Mouse (Mus musculus) lung, embryonic 16.5 days (tissue): ENCODE results near the gene Rabep2. TPM values are rescaled to one million over a fixed set of nuclear protein-coding genes. Genes with fewer than 3 reads are reported as not detected.

Experiments
- ATAC-seq: fragments of 200-750 bp; cut with Nextera tagmentation; 2 replicates; pipeline ENCODE4 v1.8.0; 2017; ENCODE audit warnings: low read depth, mild to moderate bottlenecking, moderate library complexity
- H3K27ac ChIP-seq: fragments of 300-500 bp; sonication (generic); 2 replicates; pipeline ENCODE4 v1.5.1; 2014; ENCODE audit warnings: mild to moderate bottlenecking, control low read depth, low read length
- H3K27me3 ChIP-seq: fragments of 300-500 bp; sonication (generic); 2 replicates; pipeline ENCODE4 v1.6.1; 2014; ENCODE audit warnings: low read depth, low read length, mixed read lengths; ENCODE audit not compliant: control insufficient read depth, insufficient read depth
- H3K36me3 ChIP-seq: fragments of 300-500 bp; sonication (generic); 2 replicates; pipeline ENCODE4 v1.6.1; 2014; ENCODE audit warnings: low read length; ENCODE audit not compliant: control insufficient read depth, insufficient read depth
- H3K4me1 ChIP-seq: fragments of 300-500 bp; sonication (generic); replicated peaks from 2 replicates; pipeline ENCODE4 v1.6.1; 2014; ENCODE audit warnings: low read length, mixed read lengths; ENCODE audit not compliant: control insufficient read depth, insufficient read depth
- H3K4me2 ChIP-seq: fragments of 300-500 bp; sonication (generic); 2 replicates; pipeline ENCODE4 v1.6.1; 2014; ENCODE audit warnings: low read depth, low read length, control low read depth
- H3K4me3 ChIP-seq: fragments of 300-500 bp; sonication (generic); 2 replicates; pipeline ENCODE4 v1.5.1; 2014; ENCODE audit warnings: mild to moderate bottlenecking, low read length, control low read depth
- H3K9ac ChIP-seq: fragments of 300-500 bp; sonication (generic); 2 replicates; pipeline ENCODE4 v1.6.1; 2014; ENCODE audit warnings: low read length, control low read depth
- H3K9me3 ChIP-seq: fragments of 300-500 bp; sonication (generic); 2 replicates; pipeline ENCODE4 v1.6.1; 2016; ENCODE audit warnings: low read length; ENCODE audit not compliant: control insufficient read depth
- WGBS: fragments of 180-500 bp; shearing (Covaris S2); extraction: QIAGEN DNeasy Blood & Tissue Kit; methylation state at CpG from one replicate; pipeline ENCODE4 v1.1.7; 2014; 5-methylcytosine and 5-hydroxymethylcytosine counted together
- polyA plus RNA-seq: library from polyadenylated mRNA; unstranded; fragments of >200 nt; fragmentation: Nextera tagmentation; extraction: Ambion mirVana; gene quantifications from 2 replicates; pipeline ENCODE4 v1.2.1, GENCODE M21; 2015

Rabep2 gene
- polyA plus RNA-seq, 1 experiment from 2014 or later, result 34.2 TPM

- Histone ChIP-seq H3K27ac (no peak overlapping the region), H3K4me2 (no peak overlapping the region), H3K9me3 (no peaks in the 10 kb centered on the region), H3K4me1 (no peaks in the 10 kb centered on the region; the same call in 1 of the 2 replicates), H3K4me3 (no peak overlapping the region), H3K27me3 (no peaks in the 10 kb centered on the region), H3K36me3 (peaks cover 27% of the 10 kb centered on the region), H3K9ac (no peak overlapping the region)
- no peak for ATAC-seq
- WGBS, result 23% methylated on average over 7 of the region's 7 CpGs
Observed at GRCm38 (mm10) chr7:126465246-126466030, 36.9 kb downstream of the Rabep2 start.

- H3K36me3 ChIP-seq, result peaks cover 31% of the 10 kb centered on the region
Observed at GRCm38 (mm10) chr7:126466116-126466515, 37.6 kb downstream of the Rabep2 start.

DNA sequence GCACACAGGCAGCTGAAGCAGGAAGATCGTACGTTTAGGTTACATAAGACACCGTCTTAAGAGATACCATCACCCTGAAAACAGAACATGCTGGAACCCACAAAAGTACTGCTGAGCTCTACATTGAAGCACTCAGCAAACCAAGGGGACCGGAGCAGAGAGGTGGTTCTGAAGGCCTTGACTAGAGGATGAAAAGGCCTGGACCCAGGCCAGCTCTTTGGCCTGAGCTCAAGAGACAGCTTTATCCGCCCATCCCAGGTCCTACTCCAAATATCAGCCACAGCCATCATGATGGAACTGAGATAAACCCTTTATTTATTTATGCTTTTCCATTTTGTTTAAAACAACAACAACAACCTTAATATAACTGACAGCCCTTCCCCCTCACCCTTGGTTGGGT, 38.1 kb downstream of the Rabep2 start:
- no peaks in the 10 kb centered on the region for H3K9me3 ChIP-seq
- H3K36me3 ChIP-seq, result peaks cover 33% of the 10 kb centered on the region
- H3K27ac ChIP-seq, result no peak overlapping the region
- H3K9ac ChIP-seq, result no peak overlapping the region
- no peak overlapping the region for H3K4me2 ChIP-seq
- no peak for ATAC-seq
- no peak overlapping the region for H3K4me3 ChIP-seq
- WGBS, result 72% methylated on average over 5 of the region's 5 CpGs
- H3K4me1 ChIP-seq, result no peaks in the 10 kb centered on the region; the same call in 1 of the 2 replicates
- no peaks in the 10 kb centered on the region for H3K27me3 ChIP-seq

More at GRCm38 (mm10) chr7:126466116-126466515, 37.6 kb downstream of the Rabep2 start:
- no peak overlapping the region for H3K4me2 ChIP-seq
- no peak overlapping the region for H3K9ac ChIP-seq
- H3K4me1 ChIP-seq, result no peaks in the 10 kb centered on the region; the same call in 1 of the 2 replicates
- no peak overlapping the region; the same call in 1 of the 2 replicates for H3K27ac ChIP-seq
- ATAC-seq, result no peak
- 42% methylated on average over 9 of the region's 9 CpGs for WGBS
- H3K9me3 ChIP-seq, result no peaks in the 10 kb centered on the region
- H3K4me3 ChIP-seq, result no peak overlapping the region
- H3K27me3 ChIP-seq, result no peaks in the 10 kb centered on the region

DNA sequence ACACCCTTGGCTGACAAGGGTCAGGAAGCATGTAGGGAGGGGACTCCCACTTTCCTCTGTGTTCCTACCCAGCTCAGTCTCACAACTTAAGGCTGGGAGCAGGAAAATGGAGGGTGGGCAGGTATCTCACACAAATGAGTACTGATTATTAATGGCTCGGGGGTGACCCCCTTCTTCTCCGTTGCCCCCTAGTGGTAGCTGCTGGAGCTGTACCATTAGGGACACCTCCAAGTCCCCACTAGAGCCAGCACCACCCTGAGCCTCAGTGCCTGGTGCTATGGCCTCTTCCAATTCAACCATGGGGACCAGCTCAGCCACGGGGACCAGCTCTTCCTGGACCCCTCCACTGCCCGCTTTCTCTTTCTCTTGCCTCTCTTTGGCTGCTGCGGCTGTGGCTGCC, 38.7 kb downstream of the Rabep2 start:
- Histone ChIP-seq H3K4me2 (no peak overlapping the region), H3K4me1 (no peaks in the 10 kb centered on the region; the same call in 1 of the 2 replicates), H3K4me3 (no peak overlapping the region), H3K9me3 (no peaks in the 10 kb centered on the region), H3K27ac (no peak overlapping the region), H3K27me3 (no peaks in the 10 kb centered on the region), H3K36me3 (peaks cover 38% of the 10 kb centered on the region), H3K9ac (no peak overlapping the region)
- ATAC-seq, result no peak
- WGBS, result 60% methylated on average over 5 of the region's 5 CpGs

GRCm38 (mm10) chr7:126467834-126468627, 39.5 kb downstream of the Rabep2 start:
- ATAC-seq, result no peak
- Histone ChIP-seq H3K4me1 (no peaks in the 10 kb centered on the region; the same call in 1 of the 2 replicates), H3K4me3 (no peak overlapping the region), H3K27ac (no peak overlapping the region), H3K27me3 (no peaks in the 10 kb centered on the region), H3K36me3 (peaks cover 41% of the 10 kb centered on the region), H3K4me2 (no peak overlapping the region), H3K9me3 (no peaks in the 10 kb centered on the region), H3K9ac (no peak overlapping the region)
- WGBS, result 85% methylated on average over 18 of the region's 18 CpGs

DNA sequence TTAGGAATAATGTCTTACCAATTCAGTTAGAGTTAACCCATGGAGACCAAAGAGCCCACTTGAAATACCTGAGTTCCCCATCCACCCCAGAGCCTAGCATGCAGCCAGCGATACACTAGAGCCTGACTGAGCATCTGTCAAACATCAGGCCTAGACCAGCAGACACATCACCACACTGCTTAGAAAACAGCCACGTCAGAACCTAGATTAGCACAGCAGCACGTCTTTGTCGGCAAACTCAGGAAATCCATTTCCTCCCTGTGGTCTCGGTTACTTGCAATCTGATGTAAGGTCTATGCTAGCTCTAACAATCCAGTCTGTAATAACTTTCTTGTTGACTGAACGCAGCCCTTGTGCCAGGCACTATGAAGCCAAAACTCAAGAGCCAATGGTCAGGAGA, 41.5 kb downstream of the Rabep2 start:
- Histone ChIP-seq H3K4me1 (peaks cover 4% of the 10 kb centered on the region; the same call in 1 of the 2 replicates), H3K4me2 (no peak overlapping the region), H3K9ac (no peak overlapping the region), H3K4me3 (no peak overlapping the region), H3K36me3 (peaks cover 41% of the 10 kb centered on the region), H3K27me3 (no peaks in the 10 kb centered on the region), H3K9me3 (no peaks in the 10 kb centered on the region), H3K27ac (no peak overlapping the region)
- WGBS, result 67% methylated on average over 6 of the region's 6 CpGs
- ATAC-seq, result no peak

DNA sequence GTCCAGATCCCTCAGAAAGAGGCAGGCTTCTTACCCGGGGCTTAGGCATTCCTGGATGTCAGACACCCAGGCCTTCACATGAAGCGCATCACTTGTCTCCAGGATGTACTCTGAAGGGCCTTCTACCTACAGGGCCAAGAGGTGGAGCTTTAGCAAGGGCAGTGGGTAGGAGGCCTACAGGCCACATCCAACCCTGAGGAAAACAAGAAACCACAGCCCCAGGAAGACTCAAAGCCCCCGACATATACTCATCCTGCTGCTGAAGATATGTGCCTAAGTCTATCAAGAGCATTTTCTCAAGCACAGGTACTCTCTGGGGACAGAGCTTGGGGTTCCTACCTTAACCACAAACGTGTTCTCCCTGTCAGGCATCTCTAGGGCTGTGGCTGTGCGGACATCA, 42.8 kb downstream of the Rabep2 start:
- no peak overlapping the region for H3K4me3 ChIP-seq
- H3K4me2 ChIP-seq, result no peak overlapping the region
- no peak for ATAC-seq
- H3K9ac ChIP-seq, result no peak overlapping the region
- peaks cover 39% of the 10 kb centered on the region for H3K36me3 ChIP-seq
- WGBS, result 87% methylated on average over 5 of the region's 5 CpGs
- H3K27ac ChIP-seq, result no peak overlapping the region
- H3K9me3 ChIP-seq, result no peaks in the 10 kb centered on the region
- H3K27me3 ChIP-seq, result no peaks in the 10 kb centered on the region
- H3K4me1 ChIP-seq, result peaks cover 9% of the 10 kb centered on the region

- Histone ChIP-seq H3K4me1 (peaks cover 9% of the 10 kb centered on the region), H3K27ac (no peak overlapping the region), H3K27me3 (no peaks in the 10 kb centered on the region), H3K9me3 (no peaks in the 10 kb centered on the region), H3K36me3 (peaks cover 38% of the 10 kb centered on the region), H3K4me3 (no peak overlapping the region), H3K4me2 (no peak overlapping the region), H3K9ac (no peak overlapping the region)
- 77% methylated on average over 4 of the region's 4 CpGs for WGBS
- ATAC-seq, result no peak
Observed at GRCm38 (mm10) chr7:126471853-126472252, 43.3 kb downstream of the Rabep2 start.

DNA sequence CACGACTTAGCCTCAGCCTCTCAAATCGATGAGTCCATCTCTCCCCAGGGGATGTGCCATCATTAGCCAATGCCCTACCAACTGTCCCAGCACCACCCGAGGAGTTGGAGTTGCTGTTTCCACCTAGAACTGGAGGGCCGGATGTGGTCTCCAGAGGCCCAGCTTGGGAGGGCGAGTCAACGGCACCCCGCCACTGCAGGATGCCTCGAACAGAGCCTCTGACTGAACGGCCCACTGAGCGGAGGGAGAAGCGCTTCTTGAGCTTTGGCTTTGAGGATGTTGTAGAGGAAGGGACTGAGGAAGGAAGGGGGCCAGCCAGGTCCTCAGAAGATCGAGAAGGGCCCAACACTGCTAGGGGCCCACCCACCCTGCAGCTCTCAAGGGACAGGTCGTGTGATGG, 43.7 kb downstream of the Rabep2 start:
- no peak overlapping the region for H3K4me2 ChIP-seq
- H3K9me3 ChIP-seq, result no peaks in the 10 kb centered on the region
- H3K36me3 ChIP-seq, result peaks cover 36% of the 10 kb centered on the region
- no peak overlapping the region for H3K4me3 ChIP-seq
- peaks cover 9% of the 10 kb centered on the region for H3K4me1 ChIP-seq
- no peak for ATAC-seq
- H3K27ac ChIP-seq, result no peak overlapping the region
- H3K9ac ChIP-seq, result no peak overlapping the region
- no peaks in the 10 kb centered on the region for H3K27me3 ChIP-seq
- WGBS, result 82% methylated on average over 13 of the region's 13 CpGs
